Mouse (Mus musculus) granulocyte monocyte progenitor cell, adult 5-6 weeks (primary cell): ENCODE data around the gene Sapcd1. TPM values are rescaled to one million over a fixed set of nuclear protein-coding genes. Genes with fewer than 3 reads are reported as not detected.
A peak's percentile ranks its signal among the peaks of the same experiment; 100 is the strongest.
"Not testable (repeated sequence)": the region's sequence is repeated elsewhere in the genome, so short reads cannot be mapped to it uniquely, and the experiment has no call there.

ENCODE experiments used
- ATAC-seq: replicated peaks from 2 replicates; pipeline ENCODE4 v1.8.0; 2016; ENCODE audit warnings: mild to moderate bottlenecking, moderate TSS enrichment, inconsistent platforms; ENCODE audit not compliant: poor library complexity, severe bottlenecking
- total RNA-seq, 2 experiments: library from RNA; stranded (forward) in 1 of 2; stranded (reverse) in 1 of 2; fragments of 200-712, 200-1000 nt in 1 of 2; fragments of >200 nt in 1 of 2; fragmentation: Nextera tagmentation in 1 of 2; gene quantifications; 2 replicates each; pipeline ENCODE4 v1.2.3; 2014 to 2017

The Sapcd1 gene
- total RNA-seq, 2 experiments from 2014 or later = 2.5 TPM; not detected in 1

- ATAC-seq = no peak
These were observed 12.5 kb downstream of the Sapcd1 start for GRCm38 (mm10) chr17:35015296-35015695.

- ATAC-seq = no peak
These were observed 14.6 kb downstream of the Sapcd1 start for GRCm38 (mm10) chr17:35013221-35013620.

- ATAC-seq = no peak
These were observed 15.4 kb downstream of the Sapcd1 start for GRCm38 (mm10) chr17:35012430-35012829.

GRCm38 (mm10) chr17:35011440-35011839 lies 16.4 kb downstream of the Sapcd1 start:
- ATAC-seq = no peak

- ATAC-seq = peak; percentile 35; the same call in 1 of the 2 replicates
These were observed 18.2 kb downstream of the Sapcd1 start for GRCm38 (mm10) chr17:35009586-35009985.

- ATAC-seq = peak; percentile 37; the same call in 1 of the 2 replicates
These were observed 20.3 kb downstream of the Sapcd1 start for GRCm38 (mm10) chr17:35007387-35007991.

GRCm38 (mm10) chr17:35005902-35006301 lies 21.9 kb downstream of the Sapcd1 start:
- not testable (repeated sequence) for ATAC-seq

- no peak for ATAC-seq
These were observed 22.7 kb downstream of the Sapcd1 start for GRCm38 (mm10) chr17:35005158-35005557.

GRCm38 (mm10) chr17:35004075-35004717 lies 23.6 kb downstream of the Sapcd1 start:
- no peak for ATAC-seq

GRCm38 (mm10) chr17:35003022-35003838 lies 24.6 kb downstream of the Sapcd1 start:
- no peak for ATAC-seq

- no peak for ATAC-seq
These were observed 25.5 kb downstream of the Sapcd1 start for GRCm38 (mm10) chr17:35002153-35002865.

GRCm38 (mm10) chr17:35001452-35002152 lies 26.2 kb downstream of the Sapcd1 start:
- ATAC-seq = peak; percentile 46

- peak; percentile 50 for ATAC-seq
These were observed 26.9 kb downstream of the Sapcd1 start, which contains the start of gene Vars for GRCm38 (mm10) chr17:35000717-35001451. Gene Vars, plus strand, starts transcription at chr17:35000987.

GRCm38 (mm10) chr17:34999871-35000716 lies 27.7 kb downstream of the Sapcd1 start:
- peak; percentile 8; the same call in 1 of the 2 replicates for ATAC-seq

- no peak for ATAC-seq
These were observed 29.0 kb downstream of the Sapcd1 start for GRCm38 (mm10) chr17:34998526-34999430.

- ATAC-seq = no peak
These were observed 30.7 kb downstream of the Sapcd1 start for GRCm38 (mm10) chr17:34997142-34997483.

- ATAC-seq = no peak
These were observed 31.2 kb downstream of the Sapcd1 start for GRCm38 (mm10) chr17:34996411-34997141.
